Mouse (Mus musculus): ENCODE measurements around the gene Rab27a. TPM values are rescaled to one million over a fixed set of nuclear protein-coding genes. Genes with fewer than 3 reads are reported as not detected.
"Not testable (repeated sequence)": the region's sequence is repeated elsewhere in the genome, so short reads cannot be mapped to it uniquely, and the experiment has no call there.

The Rab27a gene
- total and polyA plus RNA-seq, 3 experiments = 2.3 to 5.6 (median 4.5) TPM

DNA sequence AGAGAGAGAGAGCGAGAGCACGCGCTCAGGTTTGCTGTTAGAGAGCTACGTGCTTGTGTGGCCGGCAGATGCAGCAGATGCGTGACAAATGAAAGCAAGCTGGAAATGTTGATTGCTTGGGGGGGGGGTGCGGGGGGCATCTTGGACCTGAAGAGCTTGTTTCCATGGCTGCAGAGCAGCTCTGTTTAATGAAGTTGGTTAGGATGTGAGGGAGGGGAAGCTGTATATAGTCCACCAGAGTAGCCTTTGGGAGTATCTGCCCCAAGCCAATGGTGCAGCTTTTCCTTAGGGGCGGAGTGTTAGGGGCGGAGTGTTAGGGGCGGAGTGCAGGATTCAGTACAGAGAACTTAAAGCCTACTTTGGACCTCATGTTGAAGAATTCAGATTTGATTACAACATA is 22.4 kb downstream of the Rab27a start:
- 44% methylated on average over 10 of the region's 10 CpGs for WGBS
- 0 out of 2 replicates have a peak overlapping the region, but pooled peaks have one; percentile 35 for H3K9ac ChIP-seq (ENCODE audit: low read depth, low read length)
- no peaks in the 10 kb centered on the region for H3K79me2 ChIP-seq (replicated peaks; ENCODE audit: control insufficient read depth, insufficient read depth, low read length)
- no peak for DNase-seq
- no peak overlapping the region for H3K27ac ChIP-seq
- H3K4me3 ChIP-seq = no peak overlapping the region
- H3K4me1 ChIP-seq (ENCODE audit: control insufficient read depth, insufficient read depth, low read length) = peaks cover 7% of the 10 kb centered on the region
- no peaks in the 10 kb centered on the region for H3K27me3 ChIP-seq (ENCODE audit: control insufficient read depth, insufficient read depth, low read length)
- intact Hi-C loops (cut with DNase I) = loop anchor here (2.0 kb wide), 1 partner anchor 22 kb away; the partner anchor contains the start of gene Rab27a
- H3K36me3 ChIP-seq (ENCODE audit: control insufficient read depth, insufficient read depth, low read length) = no peaks in the 10 kb centered on the region
- TF ChIP-seq EP300 (IDR thresholded peaks at IDR 0.05; ENCODE audit: insufficient read depth, low read depth, low read length) (no peak), CTCF (IDR thresholded peaks at IDR 0.05) (no peak), POLR2A (IDR thresholded peaks at IDR 0.05; ENCODE audit: insufficient read depth, low read depth, low read length) (no peak)

DNA sequence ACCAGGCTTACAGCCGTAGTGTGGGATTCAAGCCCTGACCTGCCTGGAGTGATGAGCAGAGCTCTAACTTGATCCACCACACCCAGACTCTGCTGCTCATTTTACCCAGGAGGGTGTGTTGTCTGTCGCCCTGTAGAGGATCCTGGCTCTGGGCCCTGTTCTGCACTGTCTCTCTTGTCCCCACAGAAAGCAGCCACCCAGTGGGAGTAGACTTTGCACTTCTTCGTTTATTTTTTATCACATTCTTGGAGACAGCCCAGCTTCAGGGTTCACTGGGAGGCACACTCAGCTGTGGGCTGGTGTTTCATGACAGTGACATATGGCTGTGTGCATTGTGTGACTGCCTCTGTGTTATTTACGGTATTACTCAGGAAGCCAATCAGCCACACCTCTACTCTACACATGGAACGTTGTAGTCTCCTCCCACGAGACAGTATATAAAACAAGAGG is 23.6 kb downstream of the Rab27a start:
- Histone ChIP-seq H3K79me2 (replicated peaks; ENCODE audit: control insufficient read depth, insufficient read depth, low read length) (no peaks in the 10 kb centered on the region), H3K36me3 (ENCODE audit: control insufficient read depth, insufficient read depth, low read length) (no peaks in the 10 kb centered on the region), H3K9ac (ENCODE audit: low read depth, low read length) (no peak overlapping the region), H3K27ac (peak overlapping the region; percentile 18; the same call in 1 of the 2 replicates), H3K4me1 (ENCODE audit: control insufficient read depth, insufficient read depth, low read length) (peaks cover 7% of the 10 kb centered on the region), H3K27me3 (ENCODE audit: control insufficient read depth, insufficient read depth, low read length) (no peaks in the 10 kb centered on the region), H3K4me3 (no peak overlapping the region)
- peak in 1 of 2 experiments; percentile 40 for DNase-seq
- intact Hi-C loops (cut with DNase I) = no loop called here
- no peak for TF ChIP-seq POLR2A (IDR thresholded peaks at IDR 0.05; ENCODE audit: insufficient read depth, low read depth, low read length)
- TF ChIP-seq CTCF (IDR thresholded peaks at IDR 0.05) = no peak
- no peak for TF ChIP-seq EP300 (IDR thresholded peaks at IDR 0.05; ENCODE audit: insufficient read depth, low read depth, low read length)
- 34% methylated on average over 6 of the region's 6 CpGs for WGBS

DNA sequence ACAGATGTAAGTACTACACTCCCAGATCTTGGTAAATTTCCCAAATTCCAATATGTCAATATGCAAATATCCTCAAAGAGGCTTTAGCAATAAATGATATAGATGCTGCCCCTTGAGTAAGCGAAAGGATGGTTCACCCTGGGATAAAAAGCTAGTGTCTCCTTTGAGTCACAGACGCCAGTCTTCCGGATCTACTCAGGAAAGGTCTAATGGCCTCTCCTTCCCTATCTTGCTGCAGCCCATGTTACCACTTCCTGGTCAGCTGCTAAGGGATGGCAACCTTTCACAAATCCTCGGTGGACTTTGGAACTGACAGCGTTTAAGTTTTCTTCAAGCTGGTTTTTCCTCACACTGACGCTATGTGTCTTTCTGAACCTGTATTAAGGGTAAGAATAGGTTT is 24.0 kb downstream of the Rab27a start:
- TF ChIP-seq POLR2A (IDR thresholded peaks at IDR 0.05; ENCODE audit: insufficient read depth, low read depth, low read length) (no peak), CTCF (IDR thresholded peaks at IDR 0.05) (no peak), EP300 (IDR thresholded peaks at IDR 0.05; ENCODE audit: insufficient read depth, low read depth, low read length) (no peak)
- no peak for DNase-seq
- Histone ChIP-seq H3K27ac (peak overlapping the region; percentile 18; the same call in 1 of the 2 replicates), H3K4me3 (no peak overlapping the region), H3K4me1 (ENCODE audit: control insufficient read depth, insufficient read depth, low read length) (peaks cover 7% of the 10 kb centered on the region), H3K9ac (ENCODE audit: low read depth, low read length) (no peak overlapping the region), H3K36me3 (ENCODE audit: control insufficient read depth, insufficient read depth, low read length) (no peaks in the 10 kb centered on the region), H3K79me2 (replicated peaks; ENCODE audit: control insufficient read depth, insufficient read depth, low read length) (no peaks in the 10 kb centered on the region), H3K27me3 (ENCODE audit: control insufficient read depth, insufficient read depth, low read length) (no peaks in the 10 kb centered on the region)
- WGBS = 46% methylated on average over 6 of the region's 6 CpGs
- intact Hi-C loops (cut with DNase I) = no loop called here

DNA sequence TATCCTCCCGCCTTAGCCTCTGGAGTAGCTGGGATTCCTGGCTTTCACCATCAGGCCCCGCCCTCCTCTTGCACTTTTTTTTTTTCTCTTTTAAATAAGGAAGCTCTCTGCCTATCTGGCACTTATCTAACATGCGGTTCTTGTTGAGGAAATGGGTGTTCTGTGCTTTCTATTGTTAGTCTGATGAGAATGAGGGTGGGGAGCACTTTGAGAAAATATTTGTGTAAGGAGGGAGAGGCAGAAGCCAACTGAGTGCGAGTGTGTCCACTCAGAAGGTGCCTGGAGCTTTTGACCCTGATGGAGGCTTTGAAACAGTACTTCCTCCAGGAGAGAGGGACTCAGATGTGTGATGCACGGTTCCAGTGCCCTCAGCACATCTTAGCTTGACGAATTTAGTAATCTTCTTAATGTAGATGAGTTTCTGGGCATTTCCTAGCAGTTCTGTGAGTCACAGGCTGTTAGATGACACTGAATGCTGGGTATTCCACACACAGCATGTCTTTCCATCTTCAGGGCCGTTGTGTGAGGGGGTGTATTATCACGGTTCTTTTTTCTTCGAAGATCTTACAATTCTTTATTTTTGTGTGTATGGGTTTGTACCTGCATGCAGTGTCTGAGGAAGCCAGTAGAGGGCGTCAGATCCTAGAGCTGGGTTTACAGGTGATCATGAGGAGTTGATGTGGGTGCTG is 26.5 kb downstream of the Rab27a start:
- DNase-seq = peak in 1 of 2 experiments; percentile 22

DNA sequence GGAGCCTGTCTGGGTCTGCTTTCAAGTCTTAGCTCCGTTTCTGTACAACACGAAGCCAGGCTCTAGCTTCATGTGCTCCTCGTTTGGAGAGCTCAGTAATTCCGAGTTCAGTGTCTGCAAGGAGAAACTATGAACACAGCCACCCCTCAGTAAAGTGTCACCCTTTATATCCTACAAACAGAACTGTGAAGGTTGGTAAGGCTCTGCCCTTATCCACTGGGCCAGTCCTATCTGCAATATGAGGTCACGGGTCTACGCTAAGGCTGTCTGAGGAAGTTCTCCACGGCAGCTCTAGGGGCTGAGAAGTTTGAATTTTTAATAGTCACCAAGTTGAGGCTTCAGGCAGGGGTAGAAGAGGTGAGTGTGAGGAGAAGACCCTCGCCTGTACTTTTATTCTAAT is 27.8 kb downstream of the Rab27a start:
- WGBS = 73% methylated on average over 8 of the region's 8 CpGs
- no peak overlapping the region for H3K9ac ChIP-seq (ENCODE audit: low read depth, low read length)
- H3K27ac ChIP-seq = no peak overlapping the region
- H3K79me2 ChIP-seq (replicated peaks; ENCODE audit: control insufficient read depth, insufficient read depth, low read length) = no peaks in the 10 kb centered on the region
- H3K4me3 ChIP-seq = no peak overlapping the region
- intact Hi-C loops (cut with DNase I) = no loop called here
- H3K27me3 ChIP-seq (ENCODE audit: control insufficient read depth, insufficient read depth, low read length) = no peaks in the 10 kb centered on the region
- no peaks in the 10 kb centered on the region for H3K36me3 ChIP-seq (ENCODE audit: control insufficient read depth, insufficient read depth, low read length)
- peaks cover 7% of the 10 kb centered on the region for H3K4me1 ChIP-seq (ENCODE audit: control insufficient read depth, insufficient read depth, low read length)
- TF ChIP-seq CTCF (IDR thresholded peaks at IDR 0.05) (no peak), EP300 (IDR thresholded peaks at IDR 0.05; ENCODE audit: insufficient read depth, low read depth, low read length) (no peak), POLR2A (IDR thresholded peaks at IDR 0.05; ENCODE audit: insufficient read depth, low read depth, low read length) (no peak)
- no peak for DNase-seq

More for the DNA sequence above, 26.5 kb downstream of the Rab27a start:
- Histone ChIP-seq H3K4me1 (ENCODE audit: control insufficient read depth, insufficient read depth, low read length) (peaks cover 7% of the 10 kb centered on the region), H3K79me2 (replicated peaks; ENCODE audit: control insufficient read depth, insufficient read depth, low read length) (no peaks in the 10 kb centered on the region), H3K27me3 (ENCODE audit: control insufficient read depth, insufficient read depth, low read length) (no peaks in the 10 kb centered on the region), H3K27ac (peak overlapping the region; percentile 26), H3K36me3 (ENCODE audit: control insufficient read depth, insufficient read depth, low read length) (no peaks in the 10 kb centered on the region), H3K4me3 (no peak overlapping the region), H3K9ac (ENCODE audit: low read depth, low read length) (no peak overlapping the region)
- WGBS = 40% methylated on average over 10 of the region's 10 CpGs
- intact Hi-C loops (cut with DNase I) = no loop called here
- TF ChIP-seq CTCF (IDR thresholded peaks at IDR 0.05) (peak; percentile 44), EP300 (IDR thresholded peaks at IDR 0.05; ENCODE audit: insufficient read depth, low read depth, low read length) (no peak), POLR2A (IDR thresholded peaks at IDR 0.05; ENCODE audit: insufficient read depth, low read depth, low read length) (no peak)

DNA sequence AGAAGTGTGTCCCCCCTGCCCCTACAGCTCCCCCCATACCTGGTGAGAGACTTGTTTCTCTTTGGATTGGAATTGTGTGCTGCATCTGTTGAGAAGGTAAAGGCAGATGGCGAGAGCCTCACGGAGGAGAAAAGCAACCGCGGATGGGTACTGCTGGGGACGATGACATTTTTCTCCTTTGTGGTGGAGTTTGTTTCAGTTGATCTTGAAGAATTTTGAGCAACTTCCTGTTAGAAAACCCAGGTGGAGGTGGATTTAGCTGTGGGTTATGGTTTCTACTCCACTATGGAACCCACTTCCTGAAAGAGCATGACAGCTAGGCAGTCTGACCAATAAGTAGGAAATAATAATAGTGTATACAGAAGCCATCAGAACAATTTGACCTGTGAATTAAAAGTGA is 28.5 kb downstream of the Rab27a start:
- DNase-seq = no peak
- H3K36me3 ChIP-seq (ENCODE audit: control insufficient read depth, insufficient read depth, low read length) = no peaks in the 10 kb centered on the region
- TF ChIP-seq POLR2A (IDR thresholded peaks at IDR 0.05; ENCODE audit: insufficient read depth, low read depth, low read length) (no peak), EP300 (IDR thresholded peaks at IDR 0.05; ENCODE audit: insufficient read depth, low read depth, low read length) (no peak), CTCF (IDR thresholded peaks at IDR 0.05) (no peak)
- H3K9ac ChIP-seq (ENCODE audit: low read depth, low read length) = no peak overlapping the region
- no peaks in the 10 kb centered on the region for H3K27me3 ChIP-seq (ENCODE audit: control insufficient read depth, insufficient read depth, low read length)
- intact Hi-C loops (cut with DNase I) = no loop called here
- H3K4me3 ChIP-seq = no peak overlapping the region
- H3K4me1 ChIP-seq (ENCODE audit: control insufficient read depth, insufficient read depth, low read length) = peaks cover 5% of the 10 kb centered on the region
- 85% methylated on average over 5 of the region's 5 CpGs for WGBS
- no peaks in the 10 kb centered on the region for H3K79me2 ChIP-seq (replicated peaks; ENCODE audit: control insufficient read depth, insufficient read depth, low read length)
- H3K27ac ChIP-seq = no peak overlapping the region

DNA sequence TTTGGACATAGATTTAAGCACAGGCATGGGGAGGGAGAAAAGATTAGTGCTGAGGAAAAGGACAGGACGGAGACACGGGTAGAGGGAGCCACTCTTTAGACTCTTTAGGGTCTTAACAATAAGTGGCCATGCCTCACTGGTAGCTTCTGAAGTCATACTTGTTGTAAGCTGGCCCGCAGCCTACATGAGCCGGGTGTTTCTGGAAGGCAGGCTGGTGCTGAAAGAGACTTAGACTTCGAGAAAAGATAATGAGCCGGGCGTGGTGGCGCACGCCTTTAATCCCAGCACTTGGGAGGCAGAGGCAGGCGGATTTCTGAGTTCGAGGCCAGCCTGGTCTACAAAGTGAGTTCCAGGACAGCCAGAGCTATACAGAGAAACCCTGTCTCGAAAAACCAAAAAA is 34.7 kb downstream of the Rab27a start:
- WGBS = 74% methylated on average over 11 of the region's 12 CpGs
- H3K9ac ChIP-seq (ENCODE audit: low read depth, low read length); H3K4me3 ChIP-seq; intact Hi-C loops (cut with DNase I); H3K27me3 ChIP-seq (ENCODE audit: control insufficient read depth, insufficient read depth, low read length); H3K27ac ChIP-seq; H3K79me2 ChIP-seq (replicated peaks; ENCODE audit: control insufficient read depth, insufficient read depth, low read length); H3K4me1 ChIP-seq (ENCODE audit: control insufficient read depth, insufficient read depth, low read length); H3K36me3 ChIP-seq (ENCODE audit: control insufficient read depth, insufficient read depth, low read length); DNase-seq: not testable (repeated sequence)

Measured in heart, adult 2 months (tissue).